Mouse (Mus musculus) limb, embryonic 13.5 days (tissue): ENCODE results near the gene Uts2r. TPM values are rescaled to one million over a fixed set of nuclear protein-coding genes. Genes with fewer than 3 reads are reported as not detected.

Experiments used
- ATAC-seq: fragments of 200-750 bp; cut with Nextera tagmentation; 2 replicates; pipeline ENCODE4 v1.8.0; 2017; ENCODE audit warnings: low read depth, moderate number of reproducible peaks, moderate TSS enrichment; ENCODE audit not compliant: low FRiP score
- H3K27ac ChIP-seq: fragments of 300-500 bp; sonication (generic); 2 replicates; pipeline ENCODE4 v1.5.1; 2015; ENCODE audit warnings: inconsistent platforms, mild to moderate bottlenecking, moderate library complexity
- H3K27me3 ChIP-seq: fragments of 300-500 bp; sonication (generic); 2 replicates; pipeline ENCODE4 v1.6.1; 2015; ENCODE audit warnings: mild to moderate bottlenecking, inconsistent platforms
- H3K36me3 ChIP-seq: fragments of 300-500 bp; sonication (generic); 2 replicates; pipeline ENCODE4 v1.6.1; 2015; ENCODE audit warnings: inconsistent platforms, mild to moderate bottlenecking, moderate library complexity
- H3K4me1 ChIP-seq: fragments of 300-500 bp; sonication (generic); 2 replicates; pipeline ENCODE4 v1.6.1; 2015; ENCODE audit warnings: inconsistent platforms
- H3K4me2 ChIP-seq: fragments of 300-500 bp; sonication (generic); replicated peaks from 2 replicates; pipeline ENCODE4 v1.6.1; 2015; ENCODE audit warnings: inconsistent platforms, mild to moderate bottlenecking, moderate library complexity
- H3K4me3 ChIP-seq: fragments of 300-500 bp; sonication (generic); 2 replicates; pipeline ENCODE4 v1.5.1; 2015; ENCODE audit warnings: moderate library complexity, mild to moderate bottlenecking, inconsistent platforms
- H3K9ac ChIP-seq: fragments of 300-500 bp; sonication (generic); 2 replicates; pipeline ENCODE4 v1.6.1; 2015; ENCODE audit warnings: mild to moderate bottlenecking, inconsistent platforms
- H3K9me3 ChIP-seq: fragments of 300-500 bp; sonication (generic); 2 replicates; pipeline ENCODE4 v1.6.1; 2016; ENCODE audit warnings: inconsistent platforms
- WGBS: fragments of 180-500 bp; shearing (Covaris S2); methylation state at CpG from one replicate; pipeline ENCODE4 v1.1.7; 2015; 5-methylcytosine and 5-hydroxymethylcytosine counted together
- polyA plus RNA-seq: library from polyadenylated mRNA; unstranded; fragments of >200 nt; fragmentation: Nextera tagmentation; extraction: Ambion mirVana; gene quantifications from 2 replicates; pipeline ENCODE4 v1.2.1, GENCODE M21; 2015

Gene Uts2r
- 1.2 and 1.3 TPM in 2 replicates for polyA plus RNA-seq

DNA sequence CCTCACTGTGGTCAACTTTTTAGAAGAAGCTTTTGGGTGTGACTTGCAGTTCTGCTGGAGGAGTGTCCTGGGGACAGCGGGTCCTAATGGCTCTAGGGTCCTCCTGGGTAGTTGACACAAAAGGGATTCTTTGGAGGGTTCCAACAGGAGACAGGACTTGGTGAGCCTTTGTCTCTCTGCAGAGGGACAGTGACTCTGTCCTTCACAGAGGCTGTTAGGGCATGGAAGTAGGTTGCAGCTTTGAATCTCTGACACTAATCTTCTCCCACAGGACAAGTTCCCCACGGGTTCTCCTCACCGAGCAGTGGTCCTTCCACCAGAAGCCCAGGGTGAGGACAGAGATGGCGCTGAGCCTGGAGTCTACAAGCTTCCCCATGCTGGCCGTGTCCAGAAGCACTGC lies at the start of gene Uts2r:
Gene Uts2r (plus strand): TSS at position 301 of the 400 bp plus-strand sequence.
- Histone ChIP-seq H3K4me3 (no peak within 1 kb of the TSS), H3K4me1 (peaks cover 10% of the 10 kb centered on the region), H3K27ac (no peak within 1 kb of the TSS), H3K9ac (no peak within 1 kb of the TSS), H3K36me3 (no peaks in the 10 kb centered on the region), H3K9me3 (no peaks in the 10 kb centered on the region), H3K27me3 (peaks cover 33% of the 10 kb centered on the region), H3K4me2 (no peak within 1 kb of the TSS)
- ATAC-seq: no peak
- 89% methylated on average over 5 of the region's 5 CpGs for WGBS

GRCm38 (mm10) chr11:121111051-121111450 lies 49.0 kb upstream of the Uts2r start:
- no peak overlapping the region for H3K4me3 ChIP-seq
- H3K27me3 ChIP-seq: no peaks in the 10 kb centered on the region
- H3K9me3 ChIP-seq: no peaks in the 10 kb centered on the region
- H3K4me2 ChIP-seq: no peak overlapping the region
- H3K36me3 ChIP-seq: no peaks in the 10 kb centered on the region
- no peak overlapping the region for H3K9ac ChIP-seq
- no peak for ATAC-seq
- H3K4me1 ChIP-seq: no peaks in the 10 kb centered on the region; the same call in 1 of the 2 replicates
- H3K27ac ChIP-seq: no peak overlapping the region
- 76% methylated on average over 3 of the region's 3 CpGs for WGBS

GRCm38 (mm10) chr11:121111601-121112000 lies 48.5 kb upstream of the Uts2r start:
- H3K4me1 ChIP-seq: no peaks in the 10 kb centered on the region; the same call in 1 of the 2 replicates
- H3K36me3 ChIP-seq: no peaks in the 10 kb centered on the region
- no peak overlapping the region for H3K4me2 ChIP-seq
- H3K9me3 ChIP-seq: no peaks in the 10 kb centered on the region
- WGBS: 63% methylated on average over 1 of the region's 1 CpGs
- H3K27ac ChIP-seq: no peak overlapping the region
- H3K4me3 ChIP-seq: no peak overlapping the region
- ATAC-seq: no peak
- H3K27me3 ChIP-seq: no peaks in the 10 kb centered on the region
- no peak overlapping the region for H3K9ac ChIP-seq

- no peak for ATAC-seq
- Histone ChIP-seq H3K9me3 (no peaks in the 10 kb centered on the region), H3K27me3 (no peaks in the 10 kb centered on the region), H3K27ac (no peak overlapping the region), H3K36me3 (no peaks in the 10 kb centered on the region), H3K9ac (no peak overlapping the region), H3K4me3 (no peak overlapping the region), H3K4me1 (no peaks in the 10 kb centered on the region; the same call in 1 of the 2 replicates), H3K4me2 (no peak overlapping the region)
- 80% methylated on average over 5 of the region's 5 CpGs for WGBS
These were observed 47.8 kb upstream of the Uts2r start for GRCm38 (mm10) chr11:121112091-121112775.

GRCm38 (mm10) chr11:121118106-121118505 lies 42.0 kb upstream of the Uts2r start:
- Histone ChIP-seq H3K9ac (no peak overlapping the region), H3K4me2 (no peak overlapping the region), H3K36me3 (no peaks in the 10 kb centered on the region), H3K4me1 (no peaks in the 10 kb centered on the region), H3K9me3 (no peaks in the 10 kb centered on the region), H3K27me3 (no peaks in the 10 kb centered on the region), H3K27ac (no peak overlapping the region), H3K4me3 (no peak overlapping the region)
- 94% methylated on average over 18 of the region's 18 CpGs for WGBS
- ATAC-seq: no peak

GRCm38 (mm10) chr11:121118577-121118976 lies 41.5 kb upstream of the Uts2r start, which contains the start of gene Tex19.2:
TSS of gene Tex19.2 (minus strand) at chr11:121118677.
- no peaks in the 10 kb centered on the region for H3K36me3 ChIP-seq
- no peaks in the 10 kb centered on the region for H3K9me3 ChIP-seq
- no peak within 1 kb of the TSS for H3K27ac ChIP-seq
- no peaks in the 10 kb centered on the region for H3K4me1 ChIP-seq
- no peak within 1 kb of the TSS for H3K4me3 ChIP-seq
- H3K9ac ChIP-seq: no peak within 1 kb of the TSS
- no peak for ATAC-seq
- H3K27me3 ChIP-seq: no peaks in the 10 kb centered on the region
- no peak within 1 kb of the TSS for H3K4me2 ChIP-seq
- WGBS: 83% methylated on average over 3 of the region's 3 CpGs

DNA sequence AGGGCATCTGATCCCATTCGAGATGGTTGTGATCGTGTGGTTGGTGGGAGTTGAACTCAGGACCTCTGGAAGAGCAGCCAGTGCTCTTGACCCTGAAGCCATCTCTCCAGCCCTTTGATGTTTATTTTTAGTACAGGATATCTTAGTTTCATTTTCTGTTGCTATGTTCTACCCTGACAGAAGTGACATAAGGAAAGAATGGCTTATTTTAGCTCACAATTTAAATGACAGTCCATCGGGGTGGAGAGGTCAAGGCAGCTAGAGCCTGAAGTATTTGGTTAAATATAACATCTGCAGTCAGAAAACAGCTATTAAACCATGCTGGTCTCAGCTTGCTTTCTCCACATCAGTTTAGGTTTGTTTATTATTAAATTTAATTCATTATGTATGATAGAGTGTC lies 38.9 kb upstream of the Uts2r start:
- Histone ChIP-seq H3K27me3 (no peaks in the 10 kb centered on the region), H3K36me3 (no peaks in the 10 kb centered on the region), H3K4me1 (no peaks in the 10 kb centered on the region), H3K27ac (no peak overlapping the region), H3K4me3 (no peak overlapping the region), H3K9ac (no peak overlapping the region), H3K4me2 (no peak overlapping the region), H3K9me3 (no peaks in the 10 kb centered on the region)
- no peak for ATAC-seq
- 85% methylated on average over 3 of the region's 3 CpGs for WGBS

DNA sequence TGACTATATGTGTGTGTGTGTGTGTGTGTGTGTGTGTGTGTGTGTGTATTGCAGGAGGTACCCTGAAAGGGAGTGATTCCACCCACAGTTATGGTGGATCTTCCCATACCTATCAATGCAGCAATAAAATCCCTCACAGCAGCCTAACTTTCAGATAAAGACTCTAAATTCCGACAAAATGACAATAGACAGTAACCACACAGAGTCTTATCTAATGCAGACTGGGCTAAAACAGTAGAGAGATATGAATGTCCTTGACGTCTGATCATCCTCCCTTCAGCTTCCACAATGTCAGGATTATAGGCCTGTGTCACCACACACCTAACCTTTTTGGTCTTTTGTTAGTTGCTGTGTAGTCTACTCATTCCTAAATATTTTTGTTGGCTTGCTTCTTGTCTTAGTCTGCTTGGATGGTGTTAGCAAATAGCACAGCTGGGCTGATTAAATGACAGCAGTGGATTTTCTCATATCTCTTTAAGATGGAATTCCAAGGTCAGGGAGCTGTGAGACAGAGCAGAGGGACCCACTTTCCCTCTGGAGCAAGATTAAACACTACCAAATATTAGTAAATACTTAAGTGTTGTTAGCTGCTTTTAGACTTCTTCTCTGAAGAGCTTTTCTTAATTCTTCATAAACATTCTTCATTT lies 37.9 kb upstream of the Uts2r start:
- Histone ChIP-seq H3K4me2 (no peak overlapping the region), H3K36me3 (no peaks in the 10 kb centered on the region), H3K4me1 (no peaks in the 10 kb centered on the region), H3K9ac (no peak overlapping the region), H3K9me3 (no peaks in the 10 kb centered on the region), H3K4me3 (no peak overlapping the region), H3K27ac (no peak overlapping the region), H3K27me3 (no peaks in the 10 kb centered on the region)
- WGBS: 75% methylated on average over 2 of the region's 2 CpGs
- no peak for ATAC-seq

GRCm38 (mm10) chr11:121123438-121123837 lies 36.6 kb upstream of the Uts2r start:
- Histone ChIP-seq H3K4me1 (no peaks in the 10 kb centered on the region), H3K4me3 (no peak overlapping the region), H3K27ac (no peak overlapping the region), H3K27me3 (no peaks in the 10 kb centered on the region), H3K9ac (no peak overlapping the region), H3K9me3 (no peaks in the 10 kb centered on the region), H3K4me2 (no peak overlapping the region), H3K36me3 (no peaks in the 10 kb centered on the region)
- ATAC-seq: no peak
- 85% methylated on average over 4 of the region's 4 CpGs for WGBS

DNA sequence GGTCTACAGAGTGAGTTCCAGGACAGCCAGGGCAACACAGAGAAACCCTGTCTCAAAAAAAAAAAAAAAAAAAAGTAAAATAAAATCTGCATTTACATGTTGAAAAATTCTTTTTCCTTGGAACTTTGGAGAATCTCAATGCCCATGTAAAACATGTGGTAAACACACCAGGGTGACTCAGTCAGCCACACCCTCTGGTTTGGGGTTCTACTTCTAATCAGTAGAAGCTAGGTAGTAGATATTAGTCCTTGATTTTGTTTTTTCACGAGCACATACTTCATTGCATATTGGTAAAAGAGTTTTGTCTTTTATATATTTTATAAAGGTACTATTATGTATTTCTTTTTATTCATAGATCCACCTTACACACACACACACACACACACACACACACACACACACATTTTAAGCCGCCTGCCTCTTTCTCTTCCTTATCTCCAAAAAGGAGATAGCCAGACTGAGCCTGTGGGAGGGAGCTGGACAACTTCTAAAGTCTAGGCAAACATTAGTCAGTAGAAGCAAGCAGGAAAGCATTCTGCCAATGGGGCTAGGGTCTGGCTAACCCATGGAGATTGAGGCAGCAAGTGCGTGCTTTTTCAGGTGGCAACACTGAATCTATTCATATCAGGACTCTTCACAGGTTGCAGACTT lies 34.4 kb upstream of the Uts2r start:
- no peak for ATAC-seq
- H3K4me1 ChIP-seq: no peaks in the 10 kb centered on the region
- H3K4me3 ChIP-seq: no peak overlapping the region
- no peaks in the 10 kb centered on the region for H3K27me3 ChIP-seq
- H3K9ac ChIP-seq: no peak overlapping the region
- H3K36me3 ChIP-seq: no peaks in the 10 kb centered on the region
- H3K4me2 ChIP-seq: no peak overlapping the region
- H3K9me3 ChIP-seq: no peaks in the 10 kb centered on the region
- WGBS: 90% methylated on average over 3 of the region's 3 CpGs
- H3K27ac ChIP-seq: no peak overlapping the region

DNA sequence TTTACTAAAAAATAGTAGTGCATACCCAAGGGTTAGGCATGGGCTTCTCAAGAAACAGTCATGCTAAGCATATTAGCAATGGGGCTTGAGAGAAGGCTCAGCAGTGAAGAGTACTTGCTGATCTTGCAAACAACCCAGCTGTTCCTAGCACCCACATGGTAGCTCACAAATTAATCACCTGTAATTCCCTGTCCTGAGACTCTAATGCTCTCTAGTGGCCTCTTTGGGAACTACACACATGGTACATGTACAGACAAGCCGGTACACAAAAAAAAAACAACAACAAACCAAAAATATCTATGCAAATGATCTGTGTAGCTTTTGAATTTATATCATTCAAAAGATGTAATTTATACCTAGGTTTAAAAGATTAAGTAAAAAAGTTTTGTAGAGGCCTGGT lies 33.7 kb upstream of the Uts2r start:
- Histone ChIP-seq H3K36me3 (no peaks in the 10 kb centered on the region), H3K27ac (no peak overlapping the region), H3K4me2 (no peak overlapping the region), H3K4me3 (no peak overlapping the region), H3K27me3 (no peaks in the 10 kb centered on the region), H3K9me3 (no peaks in the 10 kb centered on the region), H3K9ac (no peak overlapping the region), H3K4me1 (no peaks in the 10 kb centered on the region)
- WGBS: 81% methylated on average over 1 of the region's 1 CpGs
- no peak for ATAC-seq

DNA sequence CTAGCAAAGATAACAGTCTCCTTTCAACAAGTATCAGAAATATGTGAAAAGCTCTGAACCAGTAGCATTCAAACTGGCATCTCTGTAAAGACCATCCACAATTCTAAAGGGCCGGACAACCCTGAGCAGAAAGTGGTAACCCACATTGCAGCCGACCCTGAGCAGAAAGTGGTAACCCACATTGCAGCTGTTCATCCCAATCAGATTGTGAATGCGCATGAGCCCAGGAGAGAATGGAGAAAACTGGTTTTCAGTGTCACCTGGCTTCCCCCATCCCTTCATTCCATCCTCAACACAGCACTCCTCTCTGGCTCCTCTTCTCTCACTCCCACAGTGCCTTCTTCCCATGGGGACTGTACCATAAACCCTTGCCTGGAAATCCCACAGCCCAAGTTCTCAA lies 32.6 kb upstream of the Uts2r start:
- Histone ChIP-seq H3K27me3 (no peaks in the 10 kb centered on the region), H3K9ac (no peak overlapping the region), H3K9me3 (no peaks in the 10 kb centered on the region), H3K27ac (no peak overlapping the region), H3K4me3 (no peak overlapping the region), H3K36me3 (no peaks in the 10 kb centered on the region), H3K4me1 (no peaks in the 10 kb centered on the region), H3K4me2 (no peak overlapping the region)
- WGBS: 92% methylated on average over 3 of the region's 3 CpGs
- no peak for ATAC-seq
